Mouse (Mus musculus) layer of hippocampus, adult 2 months (tissue): ENCODE results near the gene Zfp143. TPM values are rescaled to one million over a fixed set of nuclear protein-coding genes. Genes with fewer than 3 reads are reported as not detected.
"Not testable (repeated sequence)": the region's sequence is repeated elsewhere in the genome, so short reads cannot be mapped to it uniquely, and the experiment has no call there.

Experiments
- DNase-seq, 2 experiments: peaks; one replicate each; pipeline ENCODE4 v3.0.0; 2022; ENCODE audit warnings: low spot score in 2 of 2
- H3K27ac ChIP-seq: fragments of 200-600 bp; 2 replicates; pipeline ENCODE4 v1.8.1; 2022
- H3K4me3 ChIP-seq: fragments of 200-600 bp; 2 replicates; pipeline ENCODE4 v1.8.1; 2022; ENCODE audit warnings: mild to moderate bottlenecking
- CTCF ChIP-seq: fragments of 200-600 bp; conservative IDR thresholded peaks from 2 replicates; pipeline ENCODE4 v1.8.1; 2022; ENCODE audit warnings: antibody characterized with exemption, mild to moderate bottlenecking, moderate library complexity
- long read RNA-seq, 2 experiments: library from polyadenylated mRNA; stranded (forward); transcript quantifications; one replicate each; pipeline ENCODE4 v2.0.0; 2021; ENCODE audit warnings: borderline mapping rate in 2 of 2
- total RNA-seq, 2 experiments: library from RNA; stranded (reverse); gene quantifications; 2 replicates each; pipeline ENCODE4 v1.2.3; 2021

Gene Zfp143
- total RNA-seq, result 10 to 100 TPM; 11.4 to 13.3 TPM
- long read RNA-seq, experiment 1, partial matches to known transcripts, result 1 of 6 reads
- long read RNA-seq, experiment 1, other reads (novel, unspliced or antisense), result 1 of 6 reads
- long read RNA-seq, experiment 2, partial matches to known transcripts, result 0 of 8 reads
- long read RNA-seq, experiment 2, other reads (novel, unspliced or antisense), result 2 of 8 reads

DNA sequence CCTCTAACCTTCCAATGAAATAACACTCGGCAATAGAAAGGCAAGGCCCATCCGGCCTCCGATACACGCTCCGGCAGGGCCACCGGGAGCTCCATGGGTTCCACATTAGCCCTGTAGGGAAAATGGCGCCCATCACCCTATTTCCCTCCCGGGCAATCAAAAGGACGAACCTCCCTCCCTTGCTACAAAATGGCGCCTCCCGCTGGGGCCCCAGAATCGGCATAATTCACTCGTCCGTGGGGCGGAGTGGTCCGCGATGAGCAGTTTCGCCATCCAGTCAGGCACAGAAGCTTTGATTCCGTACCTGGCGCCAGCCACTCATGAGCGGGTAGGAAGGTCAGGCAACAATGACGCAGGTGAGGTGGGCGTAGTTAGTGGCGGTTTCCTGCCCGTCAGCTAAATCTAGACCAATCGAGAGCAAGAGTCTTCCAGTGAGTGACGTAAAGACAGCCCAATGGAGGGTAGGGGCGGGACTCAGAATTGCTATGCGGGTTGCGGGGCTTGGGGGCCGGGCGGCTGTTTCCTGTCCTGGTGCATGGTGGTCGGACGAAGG, at the start of gene Zfp143:
Gene Zfp143, plus strand, starts transcription at position 19 of the 553 bp plus-strand sequence.
- Histone ChIP-seq H3K4me3 (peak within 1 kb of the TSS; percentile 98), H3K27ac (peak within 1 kb of the TSS; percentile 99)
- peak; percentile 100 for DNase-seq
- no peak for TF ChIP-seq CTCF

DNA sequence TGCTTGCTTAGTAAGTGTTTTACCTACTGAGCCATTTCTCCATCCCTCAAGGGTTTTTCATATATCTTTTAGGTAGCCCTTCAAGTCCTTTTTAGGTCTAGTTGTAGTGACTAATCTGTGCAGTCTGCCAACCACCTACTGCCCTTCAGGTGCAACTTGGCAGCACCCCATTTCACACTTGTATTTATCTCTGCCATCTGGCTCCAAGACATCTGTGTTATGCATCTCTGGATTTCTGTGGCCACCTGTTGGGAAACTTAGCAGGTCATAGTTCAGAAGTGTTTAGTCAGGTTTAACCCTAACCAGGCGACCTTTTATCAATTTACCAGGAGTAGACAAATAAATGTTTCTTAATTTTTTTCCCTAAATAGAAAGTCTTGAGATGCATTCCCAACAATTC, 49.6 kb upstream of the Zfp143 start:
- no peak for TF ChIP-seq CTCF
- Histone ChIP-seq H3K4me3 (no peak overlapping the region), H3K27ac (no peak overlapping the region)
- DNase-seq, result no peak

DNA sequence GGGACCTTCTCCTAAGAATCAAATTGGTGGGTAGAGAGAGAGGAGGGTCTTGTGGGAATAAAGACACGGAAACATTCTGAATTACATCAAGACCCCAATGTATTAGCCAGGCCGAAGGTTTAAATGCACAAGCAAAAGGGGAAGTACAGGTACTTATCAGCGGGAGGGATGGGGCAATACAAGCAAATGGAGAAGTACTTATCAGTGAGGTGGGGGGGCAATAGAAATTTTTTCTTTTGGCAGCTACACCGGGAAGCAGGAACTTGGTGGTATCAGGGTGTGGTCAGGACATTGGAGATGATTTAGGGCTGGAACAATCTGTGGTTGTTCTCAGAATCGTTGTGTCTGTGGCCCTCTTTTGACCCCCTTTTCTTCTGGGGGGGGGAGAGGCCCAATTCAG, 46.7 kb upstream of the Zfp143 start:
- DNase-seq, result no peak
- H3K27ac ChIP-seq, result no peak overlapping the region
- no peak for TF ChIP-seq CTCF
- no peak overlapping the region for H3K4me3 ChIP-seq

DNA sequence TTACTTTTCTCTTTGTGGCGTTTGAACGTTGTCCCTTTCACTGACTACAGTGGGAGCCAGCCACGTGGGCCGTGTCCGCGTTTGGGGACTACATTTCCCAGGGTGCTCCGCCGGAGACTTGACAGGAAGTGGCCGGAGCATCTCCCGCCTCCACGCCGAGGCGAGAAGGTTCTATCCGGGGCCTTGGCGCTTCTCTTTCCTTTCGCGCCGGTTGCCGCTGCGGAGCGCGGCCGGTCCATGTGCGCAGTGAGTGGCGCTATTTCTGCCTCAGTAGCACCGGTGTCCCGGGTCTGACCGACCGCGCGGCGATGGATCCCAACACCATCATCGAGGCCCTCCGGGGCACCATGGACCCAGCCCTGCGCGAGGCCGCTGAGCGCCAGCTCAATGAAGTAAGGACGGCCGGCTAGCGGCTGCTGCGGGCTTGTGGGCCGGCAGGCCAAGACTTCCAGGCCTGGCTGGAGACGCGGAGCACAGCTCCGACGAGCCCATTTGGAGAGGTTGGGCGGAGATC, 42.8 kb upstream of the Zfp143 start, which contains the start of gene Ipo7:
Gene Ipo7, plus strand, starts transcription at position 158 of the 514 bp plus-strand sequence.
- H3K4me3 ChIP-seq, result peak within 1 kb of the TSS; percentile 95
- peak; percentile 95 for DNase-seq
- no peak for TF ChIP-seq CTCF
- peak within 1 kb of the TSS; percentile 90 for H3K27ac ChIP-seq

DNA sequence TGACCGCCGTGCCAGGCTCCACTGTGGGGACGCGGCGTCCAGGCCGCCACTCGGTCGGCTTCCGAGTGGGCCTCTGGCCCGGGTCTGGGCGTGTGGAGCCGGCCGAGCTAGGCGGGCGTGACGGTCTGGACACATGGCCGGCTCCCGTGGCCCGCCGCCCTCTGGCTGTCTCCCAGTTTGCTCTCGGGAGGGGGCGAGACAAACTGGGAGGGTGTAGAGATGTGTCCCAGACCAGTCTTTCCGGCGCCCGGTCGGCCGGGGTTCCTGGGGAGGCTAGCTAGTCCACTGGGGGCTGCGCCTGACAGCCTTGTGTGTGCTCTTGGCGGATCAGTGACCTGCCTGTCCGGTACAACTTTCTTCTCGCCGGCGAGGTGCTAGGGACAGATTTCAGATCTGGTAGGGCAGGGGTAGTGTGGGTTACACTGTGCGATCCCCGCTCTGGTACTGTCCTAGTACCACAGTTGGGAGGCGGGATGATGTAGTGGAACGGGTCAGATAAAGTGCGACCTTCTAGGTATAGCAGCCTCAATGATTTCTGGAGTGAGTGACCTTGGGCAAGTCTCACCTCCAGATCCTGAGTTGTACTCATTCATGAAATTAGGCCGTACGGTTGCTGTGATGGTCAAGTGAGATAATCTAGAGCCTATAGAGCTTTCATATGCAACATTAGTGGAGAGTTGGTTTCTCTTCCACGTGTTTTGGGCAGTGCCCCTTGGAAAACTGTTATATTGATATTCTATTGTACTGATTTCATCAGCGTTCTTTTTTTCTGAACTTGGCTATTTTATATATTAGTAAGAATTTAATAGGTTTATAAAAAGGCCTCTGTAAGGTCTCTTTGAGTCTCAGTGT, 42.2 kb upstream of the Zfp143 start:
- DNase-seq, result peak in 1 of 2 experiments; percentile 19
- Histone ChIP-seq H3K27ac (peak overlapping the region; percentile 90), H3K4me3 (peak overlapping the region; percentile 95)
- TF ChIP-seq CTCF, result no peak

DNA sequence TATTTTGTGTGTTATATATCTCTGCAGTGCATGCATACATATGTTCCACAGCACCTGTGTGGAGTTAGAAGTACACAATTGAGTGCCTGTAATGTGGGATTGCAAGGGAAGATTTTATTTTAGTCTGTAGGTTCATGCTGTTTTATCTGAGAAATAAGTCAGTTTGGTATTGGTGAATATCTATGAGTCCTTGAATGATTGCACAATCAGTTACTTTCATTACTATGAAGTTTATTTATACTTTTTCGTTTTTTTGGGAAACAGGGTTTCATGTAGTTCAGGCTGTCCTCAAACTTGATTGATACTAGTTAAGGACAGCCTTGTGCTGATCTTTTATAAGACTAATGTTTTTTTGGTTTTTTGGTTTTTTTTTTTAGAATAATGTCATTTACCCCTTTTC, 37.5 kb upstream of the Zfp143 start:
- no peak for TF ChIP-seq CTCF
- no peak for DNase-seq
- H3K4me3 ChIP-seq, result no peak overlapping the region
- H3K27ac ChIP-seq, result no peak overlapping the region

DNA sequence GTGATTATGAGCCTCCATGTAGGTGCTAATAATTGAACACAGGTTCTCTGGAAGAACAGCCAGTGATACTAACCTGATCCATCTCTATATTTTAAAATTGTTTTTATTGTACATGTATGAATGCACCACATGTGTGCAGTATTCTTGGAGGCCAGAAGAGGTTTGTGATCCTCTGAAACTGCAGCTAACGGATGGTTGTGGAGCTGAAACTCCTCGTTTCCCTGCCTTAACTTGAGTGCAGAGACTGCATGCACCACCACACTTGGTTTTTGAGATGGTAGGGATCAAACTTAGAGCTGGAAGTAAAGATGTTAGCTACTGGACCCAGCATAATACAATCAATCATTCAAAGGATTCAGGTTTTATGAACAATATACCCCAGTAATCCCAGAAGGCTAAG, 34.4 kb upstream of the Zfp143 start:
- DNase-seq, result no peak
- no peak for TF ChIP-seq CTCF
- H3K27ac ChIP-seq, result no peak overlapping the region
- no peak overlapping the region for H3K4me3 ChIP-seq

DNA sequence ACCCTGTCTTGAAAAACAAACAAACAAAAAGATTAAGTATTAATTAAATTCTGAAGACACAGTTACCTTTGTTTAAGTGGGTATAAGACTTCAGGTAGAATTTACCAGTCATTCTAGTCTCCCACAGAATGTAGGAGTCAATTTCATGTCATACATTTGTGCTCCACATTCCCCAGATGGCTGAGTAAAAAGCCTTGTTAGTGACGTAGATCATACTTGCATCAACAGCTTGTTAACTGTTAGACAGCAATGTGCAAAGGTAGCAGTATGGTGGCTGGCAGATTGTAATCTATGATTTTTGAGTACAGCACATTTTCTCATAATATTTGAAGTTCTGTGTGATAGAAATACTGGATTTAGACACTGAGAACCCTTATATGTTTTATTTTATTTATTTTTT, 32.2 kb upstream of the Zfp143 start:
- DNase-seq, result peak in 1 of 2 experiments; percentile 12
- Histone ChIP-seq H3K27ac (no peak overlapping the region), H3K4me3 (no peak overlapping the region)
- TF ChIP-seq CTCF, result no peak

DNA sequence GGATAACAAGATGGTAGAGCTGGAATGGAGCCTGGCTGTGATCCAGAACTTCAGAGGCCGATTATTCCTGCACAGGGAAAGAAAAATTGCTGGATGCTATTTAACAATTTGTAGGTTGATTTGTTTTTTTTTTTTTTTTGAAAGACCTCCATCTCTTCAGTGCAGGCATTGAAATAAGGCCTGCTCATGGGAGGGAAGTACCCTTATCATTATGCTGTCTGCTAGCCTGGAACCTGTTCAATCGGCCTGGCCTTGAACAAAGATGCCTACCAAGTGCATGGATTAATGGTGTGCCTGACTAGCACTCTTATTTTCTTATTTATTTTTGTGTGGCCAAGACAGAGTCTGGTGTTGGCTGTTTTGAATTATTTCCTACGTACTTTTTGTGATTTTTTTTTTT, 30.7 kb upstream of the Zfp143 start:
- no peak for DNase-seq
- no peak overlapping the region for H3K4me3 ChIP-seq
- no peak for TF ChIP-seq CTCF
- H3K27ac ChIP-seq, result no peak overlapping the region

DNA sequence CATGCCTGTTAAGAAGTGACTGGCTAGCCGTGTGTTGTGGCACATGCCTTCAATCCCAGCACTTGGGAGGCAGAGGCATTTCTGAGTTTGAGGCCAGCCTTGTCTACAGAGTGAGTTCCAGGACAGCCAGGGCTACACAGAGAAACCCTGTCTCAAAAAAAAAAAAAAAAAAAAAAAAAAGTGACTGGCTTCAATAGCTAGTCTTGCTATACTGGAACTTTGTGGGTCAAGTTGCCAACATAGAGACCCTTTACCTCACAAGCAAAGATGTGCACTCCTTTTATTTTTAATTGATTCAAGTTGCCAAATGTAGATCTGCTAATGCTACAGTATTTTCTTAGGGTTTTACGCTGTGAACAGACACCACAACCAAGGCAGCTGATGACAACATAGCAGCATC, 3.3 kb upstream of the Zfp143 start:
- not testable (repeated sequence) for DNase-seq, H3K27ac ChIP-seq, H3K4me3 ChIP-seq

DNA sequence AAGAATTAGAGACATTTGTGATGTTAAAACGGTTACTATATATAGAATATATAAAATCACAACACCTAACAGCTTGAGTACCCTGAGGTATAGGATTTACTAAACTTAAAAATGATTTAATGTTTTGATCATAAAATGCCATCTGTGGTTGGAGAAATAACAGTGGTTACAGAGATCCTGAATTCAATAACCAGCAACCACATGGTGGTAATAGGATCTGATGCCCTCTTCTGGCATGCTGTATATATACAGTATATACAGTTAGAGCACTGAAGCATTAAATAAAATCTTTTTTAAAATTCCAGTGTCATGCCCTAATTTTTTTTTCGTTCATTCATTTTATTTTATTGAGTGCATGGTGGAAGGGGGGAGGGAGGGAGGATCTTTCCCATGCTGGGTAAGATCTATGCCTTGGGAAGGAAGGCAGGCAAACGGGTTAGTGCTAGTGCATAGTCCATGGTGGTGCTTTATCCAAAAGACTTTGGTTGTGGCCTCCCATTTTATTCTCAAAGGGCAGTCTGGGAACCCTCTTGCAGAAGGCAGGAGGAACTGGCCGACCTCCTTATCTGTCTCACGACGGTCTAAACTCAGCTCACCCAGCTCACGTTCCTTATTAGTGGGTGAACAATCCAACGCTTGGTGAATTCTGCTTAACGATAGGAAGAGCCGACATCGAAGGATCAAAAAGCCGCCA, 1.8 kb upstream of the Zfp143 start:
- no peak for DNase-seq
- H3K4me3 ChIP-seq, result no peak overlapping the region
- TF ChIP-seq CTCF, result peak; percentile 71
- peak overlapping the region; percentile 97 for H3K27ac ChIP-seq

DNA sequence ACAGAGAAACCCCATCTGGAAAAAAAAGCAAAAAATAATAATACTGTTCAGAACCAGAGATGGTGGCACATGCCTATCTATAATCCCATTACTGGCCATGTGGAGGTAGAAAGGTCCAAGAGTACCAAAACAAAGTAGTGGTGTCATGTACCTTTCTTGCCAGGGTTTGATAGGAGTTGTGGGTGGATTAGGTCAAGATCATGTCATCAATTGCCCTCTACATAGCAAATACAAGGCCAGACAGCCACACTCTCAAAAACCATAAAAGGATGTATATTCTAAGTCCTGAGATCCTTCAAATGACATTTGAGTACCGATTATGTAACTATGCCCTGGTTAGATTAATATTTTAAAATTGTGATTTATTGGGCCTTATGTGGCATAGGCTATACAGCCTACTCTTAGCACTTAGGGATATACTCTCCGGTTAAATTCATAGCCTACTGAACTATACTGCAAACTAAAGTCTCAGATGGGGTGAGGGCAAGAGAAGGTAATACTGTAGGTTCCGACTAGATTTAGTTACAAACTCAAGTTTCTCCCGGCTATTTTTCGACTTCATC, 830 bp upstream of the Zfp143 start:
- peak overlapping the region; percentile 98 for H3K4me3 ChIP-seq
- DNase-seq, result peak in 1 of 2 experiments; percentile 14
- no peak for TF ChIP-seq CTCF

More for the DNA sequence above, 830 bp upstream of the Zfp143 start:
- H3K27ac ChIP-seq, result peak overlapping the region; percentile 97
